In the genomic region with DNA sequence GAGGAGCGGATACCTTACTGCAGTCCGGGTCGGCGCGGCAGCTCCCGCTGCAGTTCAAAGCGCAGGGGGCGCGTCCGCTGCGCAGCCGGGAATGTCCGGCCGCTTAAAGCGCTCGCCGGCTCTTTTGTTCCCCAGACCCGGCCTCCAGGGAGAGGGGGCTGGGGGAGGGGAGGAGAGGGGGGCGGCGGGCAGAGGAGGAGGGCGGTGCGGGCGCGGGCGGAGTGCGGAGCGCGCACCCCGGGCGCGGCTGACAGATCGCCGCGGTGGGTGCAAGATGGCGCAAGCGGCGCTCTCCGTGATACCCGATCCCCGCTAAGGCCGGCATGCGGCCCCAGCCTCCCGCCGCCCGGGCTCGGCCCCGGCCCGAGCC, we compare ENCODE assay signal across 8 mouse cellular contexts. TPM values are rescaled to one million over a fixed set of nuclear protein-coding genes. Genes with fewer than 3 reads are reported as not detected.
DNase-seq lines count a peak whose midpoint lies in the region; ATAC-seq and TF ChIP-seq lines count a peak whose summit lies in the region.

Gene Igdcc3, plus strand, starts transcription at position 254 of the 370 bp plus-strand sequence.

- peak; percentile 20 to 56 for DNase-seq in left cerebral cortex, postnatal 25 days (ENCODE audit: low spot score in 2 of 2)
- DNase-seq in left cerebral cortex, adult 18-20 months (ENCODE audit: low spot score in 2 of 2): no peak
- DNase-seq in adrenal gland, postnatal 36 days: peak; percentile 52 to 71
- DNase-seq in lung, postnatal 4 days: peak; percentile 60 to 74
- DNase-seq in stomach, postnatal 0 days (ENCODE audit: low spot score): peak; percentile 50

- intact Hi-C loops in left cerebral cortex, postnatal 25 days (cut with DNase I): no loop called here

- no peaks in the 10 kb centered on the region for H3K9me3 ChIP-seq in forebrain, embryonic 15.5 days
- no peaks in the 10 kb centered on the region for H3K9me3 ChIP-seq in kidney, embryonic 16.5 days (ENCODE audit: low read length)
- H3K9me3 ChIP-seq in stomach, postnatal 0 days (ENCODE audit: control insufficient read depth, low read length): no peaks in the 10 kb centered on the region

- H3K36me3 ChIP-seq in forebrain, embryonic 15.5 days: peaks cover 3% of the 10 kb centered on the region; the same call in 1 of the 2 replicates
- no peaks in the 10 kb centered on the region for H3K36me3 ChIP-seq in kidney, embryonic 16.5 days (ENCODE audit: insufficient read depth, low read length)
- H3K36me3 ChIP-seq in stomach, postnatal 0 days (ENCODE audit: control insufficient read depth, insufficient read depth, low read length): no peaks in the 10 kb centered on the region

- peak within 1 kb of the TSS; percentile 94 for H3K9ac ChIP-seq in forebrain, embryonic 15.5 days (replicated peaks)
- H3K9ac ChIP-seq in kidney, embryonic 16.5 days (replicated peaks; ENCODE audit: low read length): peak within 1 kb of the TSS; percentile 80
- peak within 1 kb of the TSS; percentile 60 for H3K9ac ChIP-seq in stomach, postnatal 0 days (ENCODE audit: low read length)

- H3K4me3 ChIP-seq in forebrain, embryonic 15.5 days: peak within 1 kb of the TSS; percentile 77
- H3K4me3 ChIP-seq in kidney, embryonic 16.5 days (ENCODE audit: low read length): peak within 1 kb of the TSS; percentile 76
- H3K4me3 ChIP-seq in stomach, postnatal 0 days (ENCODE audit: low read depth, low read length): peak within 1 kb of the TSS; percentile 70

- H3K4me1 ChIP-seq in forebrain, embryonic 15.5 days: peaks cover 34% of the 10 kb centered on the region
- H3K4me1 ChIP-seq in kidney, embryonic 16.5 days (ENCODE audit: insufficient read depth, low read length): peaks cover 17% of the 10 kb centered on the region
- 0 out of 2 replicates have a peak, but pooled peaks cover 3% of the 10 kb centered on the region for H3K4me1 ChIP-seq in stomach, postnatal 0 days (replicated peaks; ENCODE audit: control insufficient read depth, insufficient read depth)

- WGBS in forebrain, embryonic 15.5 days: 1% methylated on average over 41 of the region's 48 CpGs
- 0% methylated on average over 29 of the region's 48 CpGs for WGBS in kidney, embryonic 16.5 days
- 0% methylated on average over 30 of the region's 48 CpGs for WGBS in stomach, postnatal 0 days

- H3K4me2 ChIP-seq in forebrain, embryonic 15.5 days (replicated peaks): peak within 1 kb of the TSS; percentile 81
- H3K4me2 ChIP-seq in kidney, embryonic 16.5 days (replicated peaks; ENCODE audit: low read depth, low read length): peak within 1 kb of the TSS; percentile 95
- H3K4me2 ChIP-seq in stomach, postnatal 0 days (replicated peaks; ENCODE audit: low read depth): peak within 1 kb of the TSS; percentile 99

- peak; percentile 6; the same call in 1 of the 2 replicates for TF ChIP-seq CTCF in stomach, postnatal 0 days (IDR thresholded peaks at IDR 0.05; ENCODE audit: low read depth)

- no peak for TF ChIP-seq EP300 in stomach, postnatal 0 days (optimal IDR thresholded peaks at IDR 0.05)

- ATAC-seq in forebrain, embryonic 15.5 days (replicated peaks): peak; percentile 82
- peak; percentile 77 for ATAC-seq in kidney, embryonic 16.5 days (ENCODE audit: low FRiP score, low TSS enrichment)
- peak; percentile 40; the same call in 1 of the 2 replicates for ATAC-seq in stomach, postnatal 0 days (ENCODE audit: low FRiP score, low TSS enrichment)
- no peak for ATAC-seq in CD4-positive, CD25-positive, alpha-beta regulatory T cell, adult 4 months

- H3K27me3 ChIP-seq in forebrain, embryonic 15.5 days: no peaks in the 10 kb centered on the region
- H3K27me3 ChIP-seq in kidney, embryonic 16.5 days (ENCODE audit: insufficient read depth, low read length): peaks cover 17% of the 10 kb centered on the region
- H3K27me3 ChIP-seq in stomach, postnatal 0 days (ENCODE audit: control insufficient read depth, insufficient read depth, low read length): no peaks in the 10 kb centered on the region; the same call in 1 of the 2 replicates

- peak within 1 kb of the TSS; percentile 97 for H3K27ac ChIP-seq in forebrain, embryonic 15.5 days (replicated peaks)
- peak within 1 kb of the TSS; percentile 77 for H3K27ac ChIP-seq in kidney, embryonic 16.5 days (ENCODE audit: low read length)
- H3K27ac ChIP-seq in stomach, postnatal 0 days (replicated peaks): peak within 1 kb of the TSS; percentile 56

RNA-seq across cellular contexts. Expression of gene Igdcc3, which starts in this region (rescaled TPM):
- total RNA-seq in left cerebral cortex, postnatal 25 days (2021): 1 to 10 TPM; 1.5 to 2.2 TPM
- total RNA-seq in left cerebral cortex, adult 18-20 months (2021): 1 to 10 TPM; 1.4 to 1.7 TPM
- 1 to 10 TPM; 1.2 to 1.9 TPM for total RNA-seq in adrenal gland, postnatal 36 days (2021)
- 9.6 and 9.8 TPM in 2 replicates for polyA plus RNA-seq in forebrain, embryonic 15.5 days (2015; fragmentation: Nextera tagmentation; extraction: Ambion mirVana)
- 3.2 and 3.3 TPM in 2 replicates for polyA plus RNA-seq in kidney, embryonic 16.5 days (2015; fragmentation: Nextera tagmentation; extraction: Ambion mirVana)
- 0.32 and 0.35 TPM in 2 replicates for polyA plus RNA-seq in stomach, postnatal 0 days (2015; fragmentation: Nextera tagmentation; extraction: Ambion mirVana)
- polyA plus RNA-seq in CD4-positive, CD25-positive, alpha-beta regulatory T cell, adult 4 months (2017; shearing (Covaris generic)): not detected

Comparison
In these comparisons a context has a peak if more than half of its experiments do, and no peak if none do; other contexts are left out.
1. DNase-seq: peak in left cerebral cortex, postnatal 25 days (2 of 2), adrenal gland, postnatal 36 days (2 of 2) and lung, postnatal 4 days (2 of 2); none in left cerebral cortex, adult 18-20 months (0 of 2).
2. Peak in DNase-seq, ATAC-seq, H3K4me3 ChIP-seq, H3K27ac ChIP-seq, H3K9ac ChIP-seq and H3K4me2 ChIP-seq in stomach, postnatal 0 days; RNA of the gene not detected or under 1 TPM.
3. Peak in every context shown above with its lines, with median percentiles within 50 percentile points of each other: H3K27ac ChIP-seq, H3K4me2 ChIP-seq, H3K4me3 ChIP-seq and H3K9ac ChIP-seq.